Mouse (Mus musculus): ENCODE data around the gene Katnal1.

GRCm38 (mm10) chr5:148909402-148909801 is 19.7 kb downstream of the Katnal1 start:
- TF ChIP-seq GATA1 (IDR thresholded peaks at IDR 0.05; ENCODE audit: low read length) = no peak
- TF ChIP-seq TAL1 (IDR thresholded peaks at IDR 0.05; ENCODE audit: low read length) = no peak

Measured in erythroblast, embryonic 14.5 days (primary cell).